Mouse (Mus musculus) effector memory CD4-positive, alpha-beta T cell, adult 5 months (primary cell): ENCODE results near the gene 2810004N23Rik. TPM values are rescaled to one million over a fixed set of nuclear protein-coding genes. Genes with fewer than 3 reads are reported as not detected.

Source experiments
- polyA plus RNA-seq: library from polyadenylated mRNA; unstranded; fragments of 100-300 nt; shearing (Covaris generic); gene quantifications from one replicate; pipeline ENCODE4 v1.2.1, GENCODE M21; 2017

2810004N23Rik gene
- 15.1 TPM for polyA plus RNA-seq

GRCm38 (mm10) chr8:124862321-124863162 lies at the start of gene 2810004N23Rik, which contains the start of gene Gnpat:
Gene 2810004N23Rik, minus strand, starts transcription at chr8:124863120.
Gene Gnpat, plus strand, starts transcription at chr8:124863033.

GRCm38 (mm10) chr8:124897386-124898250 lies 34.7 kb upstream of the 2810004N23Rik start, which contains the start of the genes Exoc8 and Sprtn:
Gene Exoc8, minus strand, starts transcription at chr8:124897705.
Gene Sprtn, plus strand, starts transcription at chr8:124897886.

GRCm38 (mm10) chr8:124792708-124793107 lies 70.2 kb downstream of the 2810004N23Rik start, which contains the start of gene Trim67:
Gene Trim67, plus strand, starts transcription at chr8:124793092.

Other genes starting within 250 kb of the 2810004N23Rik start
- 5.4 TPM for gene 2310022B05Rik, start 199.8 kb downstream of the 2810004N23Rik start, polyA plus RNA-seq
- 46.7 TPM for gene Ttc13, start 141.1 kb downstream of the 2810004N23Rik start, polyA plus RNA-seq
- 17.1 TPM for gene Arv1, start 141.0 kb downstream of the 2810004N23Rik start, polyA plus RNA-seq
- 1.1 TPM for gene Fam89a, start 111.3 kb downstream of the 2810004N23Rik start, polyA plus RNA-seq
- gene Trim67, start 70.0 kb downstream of the 2810004N23Rik start, polyA plus RNA-seq, result not detected
- 54.0 TPM for gene Gnpat, start 87 bp downstream of the 2810004N23Rik start, polyA plus RNA-seq
- 7.3 TPM for gene Exoc8, start 34.6 kb upstream of the 2810004N23Rik start, polyA plus RNA-seq
- gene Sprtn, start 34.8 kb upstream of the 2810004N23Rik start, polyA plus RNA-seq, result 4.7 TPM
- 47.1 TPM for gene Egln1, start 86.2 kb upstream of the 2810004N23Rik start, polyA plus RNA-seq
- 75.8 TPM for gene Tsnax, start 149.9 kb upstream of the 2810004N23Rik start, polyA plus RNA-seq
- gene Disc1, start 191.1 kb upstream of the 2810004N23Rik start, polyA plus RNA-seq, result 3.8 TPM